Mouse (Mus musculus): ENCODE data around the gene Cdyl.

Gene Cdyl

GRCm38 (mm10) chr13:35717658-35718057, 58.0 kb downstream of the Cdyl start:
- no peak for DNase-seq

- no peak for DNase-seq
These were observed 59.9 kb downstream of the Cdyl start for GRCm38 (mm10) chr13:35719581-35719980.

- no peak for DNase-seq
These were observed 63.4 kb downstream of the Cdyl start for GRCm38 (mm10) chr13:35723073-35723472.

GRCm38 (mm10) chr13:35726025-35726424, 66.4 kb downstream of the Cdyl start:
- no peak for DNase-seq

- no peak for DNase-seq
These were observed 72.5 kb downstream of the Cdyl start for GRCm38 (mm10) chr13:35732131-35732530.

GRCm38 (mm10) chr13:35732891-35733596, 73.4 kb downstream of the Cdyl start:
- no peak for DNase-seq

GRCm38 (mm10) chr13:35737565-35737964, 77.9 kb downstream of the Cdyl start:
- no peak for DNase-seq

GRCm38 (mm10) chr13:35738210-35738609, 78.6 kb downstream of the Cdyl start:
- no peak for DNase-seq

- DNase-seq = no peak
These were observed 79.8 kb downstream of the Cdyl start for GRCm38 (mm10) chr13:35739473-35739872.

GRCm38 (mm10) chr13:35740301-35741039, 80.8 kb downstream of the Cdyl start:
- DNase-seq = peak; percentile 89

GRCm38 (mm10) chr13:35741040-35741619, 81.5 kb downstream of the Cdyl start:
- DNase-seq = peak; percentile 93

- DNase-seq = peak; percentile 30
These were observed 82.2 kb downstream of the Cdyl start for GRCm38 (mm10) chr13:35741620-35742421.

- no peak for DNase-seq
These were observed 83.1 kb downstream of the Cdyl start for GRCm38 (mm10) chr13:35742696-35743095.

- no peak for DNase-seq
These were observed 83.6 kb downstream of the Cdyl start for GRCm38 (mm10) chr13:35743196-35743595.

GRCm38 (mm10) chr13:35749194-35749593, 89.6 kb downstream of the Cdyl start:
- DNase-seq = no peak

- DNase-seq = no peak
These were observed 90.0 kb downstream of the Cdyl start for GRCm38 (mm10) chr13:35749680-35750079.

GRCm38 (mm10) chr13:35752046-35752445, 92.4 kb downstream of the Cdyl start:
- no peak for DNase-seq

GRCm38 (mm10) chr13:35755002-35755401, 95.4 kb downstream of the Cdyl start:
- DNase-seq = no peak

- DNase-seq = no peak
These were observed 96.1 kb downstream of the Cdyl start for GRCm38 (mm10) chr13:35755655-35756283.

- DNase-seq = no peak
These were observed 97.0 kb downstream of the Cdyl start for GRCm38 (mm10) chr13:35756393-35757338.

GRCm38 (mm10) chr13:35760372-35760771, 100.7 kb downstream of the Cdyl start:
- DNase-seq = no peak

All from kidney, adult 9 months (tissue).